Mouse (Mus musculus): ENCODE measurements around the gene Atp6v0a1. TPM values are rescaled to one million over a fixed set of nuclear protein-coding genes. Genes with fewer than 3 reads are reported as not detected.
"Not testable (repeated sequence)": the region's sequence is repeated elsewhere in the genome, so short reads cannot be mapped to it uniquely, and the experiment has no call there.

Gene Atp6v0a1
- polyA plus RNA-seq, 1 experiment from 2014 or later = 65.6 TPM

- not testable (repeated sequence) for H3K4me2 ChIP-seq (replicated peaks); H3K36me3 ChIP-seq; ATAC-seq (ENCODE audit: low FRiP score, low read depth); H3K9ac ChIP-seq (replicated peaks); H3K9me3 ChIP-seq; H3K27me3 ChIP-seq; H3K4me1 ChIP-seq; H3K4me3 ChIP-seq; H3K27ac ChIP-seq (replicated peaks)
- 72% methylated on average over 4 of the region's 6 CpGs for WGBS
Measured at GRCm38 (mm10) chr11:101001875-101002552, 7.2 kb upstream of the Atp6v0a1 start.

- ATAC-seq (ENCODE audit: low FRiP score, low read depth) = no peak
- no peaks in the 10 kb centered on the region for H3K9me3 ChIP-seq
- 64% methylated on average over 3 of the region's 3 CpGs for WGBS
Measured at GRCm38 (mm10) chr11:101003025-101003685, 6.1 kb upstream of the Atp6v0a1 start.

GRCm38 (mm10) chr11:101008206-101009045 is 826 bp upstream of the Atp6v0a1 start:
- Histone ChIP-seq H3K4me3 (peak overlapping the region; percentile 67), H3K4me2 (replicated peaks) (peak overlapping the region; percentile 64), H3K9me3 (no peaks in the 10 kb centered on the region), H3K27ac (replicated peaks) (peak overlapping the region; percentile 89), H3K9ac (replicated peaks) (no peak overlapping the region; the same call in 1 of the 2 replicates), H3K4me1 (peaks cover 16% of the 10 kb centered on the region), H3K27me3 (0 out of 2 replicates have a peak, but pooled peaks cover 3% of the 10 kb centered on the region), H3K36me3 (peaks cover 8% of the 10 kb centered on the region)
- WGBS = 53% methylated on average over 14 of the region's 14 CpGs
- ATAC-seq (ENCODE audit: low FRiP score, low read depth) = no peak

More at GRCm38 (mm10) chr11:101003025-101003685, 6.1 kb upstream of the Atp6v0a1 start:
- no peaks in the 10 kb centered on the region for H3K4me1 ChIP-seq
- no peak overlapping the region for H3K4me2 ChIP-seq (replicated peaks)
- H3K9ac ChIP-seq (replicated peaks) = no peak overlapping the region
- H3K27me3 ChIP-seq = peaks cover 8% of the 10 kb centered on the region; the same call in 1 of the 2 replicates
- no peak overlapping the region for H3K4me3 ChIP-seq
- H3K27ac ChIP-seq (replicated peaks) = no peak overlapping the region
- H3K36me3 ChIP-seq = no peaks in the 10 kb centered on the region

- Histone ChIP-seq H3K4me1 (peaks cover 16% of the 10 kb centered on the region), H3K4me3 (peak overlapping the region; percentile 67), H3K9ac (replicated peaks) (peak overlapping the region; percentile 81), H3K27me3 (0 out of 2 replicates have a peak, but pooled peaks cover 3% of the 10 kb centered on the region), H3K36me3 (peaks cover 25% of the 10 kb centered on the region), H3K27ac (replicated peaks) (peak overlapping the region; percentile 89), H3K9me3 (no peaks in the 10 kb centered on the region), H3K4me2 (replicated peaks) (peak overlapping the region; percentile 64)
- 8% methylated on average over 29 of the region's 29 CpGs for WGBS
- ATAC-seq (ENCODE audit: low FRiP score, low read depth) = 0 out of 2 replicates have a peak, but pooled peaks have one; percentile 36
Measured at GRCm38 (mm10) chr11:101009888-101010784, 884 bp downstream of the Atp6v0a1 start.

- peaks cover 16% of the 10 kb centered on the region for H3K4me1 ChIP-seq
- WGBS = 80% methylated on average over 6 of the region's 6 CpGs
- H3K4me3 ChIP-seq = peak overlapping the region; percentile 67
- H3K4me2 ChIP-seq (replicated peaks) = peak overlapping the region; percentile 64
- H3K9me3 ChIP-seq = no peaks in the 10 kb centered on the region
- no peaks in the 10 kb centered on the region for H3K27me3 ChIP-seq
- peaks cover 38% of the 10 kb centered on the region for H3K36me3 ChIP-seq
- H3K27ac ChIP-seq (replicated peaks) = no peak overlapping the region
- ATAC-seq (ENCODE audit: low FRiP score, low read depth) = no peak
- peak overlapping the region; percentile 24; the same call in 1 of the 2 replicates for H3K9ac ChIP-seq (replicated peaks)
Measured at GRCm38 (mm10) chr11:101011641-101012040, 2.4 kb downstream of the Atp6v0a1 start.

DNA sequence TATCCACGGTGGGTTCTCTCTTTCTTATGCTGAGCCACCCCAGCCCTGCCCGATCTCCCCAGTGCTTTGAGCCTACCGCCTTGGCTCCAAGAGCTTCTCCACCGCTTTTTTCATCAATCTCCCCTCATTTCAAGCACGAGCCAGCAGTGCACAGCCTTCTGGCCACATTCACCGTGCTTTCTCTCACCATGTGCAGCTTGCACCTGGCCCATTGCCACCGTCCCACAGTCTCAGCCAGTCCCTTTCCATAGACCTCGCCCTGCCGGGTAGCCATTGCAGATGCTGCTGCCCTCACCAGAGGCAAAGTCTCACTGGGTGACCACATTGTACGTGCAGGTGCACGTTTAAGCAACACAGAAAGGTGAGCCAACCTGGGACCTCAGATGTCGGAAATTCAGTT is 14.1 kb downstream of the Atp6v0a1 start:
- H3K4me1 ChIP-seq = no peaks in the 10 kb centered on the region
- no peak overlapping the region for H3K4me2 ChIP-seq (replicated peaks)
- H3K36me3 ChIP-seq = peaks cover 85% of the 10 kb centered on the region
- no peak overlapping the region for H3K9ac ChIP-seq (replicated peaks)
- H3K9me3 ChIP-seq = no peaks in the 10 kb centered on the region
- no peak for ATAC-seq (ENCODE audit: low FRiP score, low read depth)
- H3K4me3 ChIP-seq = no peak overlapping the region
- WGBS = 94% methylated on average over 12 of the region's 12 CpGs
- H3K27ac ChIP-seq (replicated peaks) = no peak overlapping the region
- no peaks in the 10 kb centered on the region for H3K27me3 ChIP-seq

GRCm38 (mm10) chr11:101024001-101024400 is 14.7 kb downstream of the Atp6v0a1 start:
- no peak overlapping the region for H3K4me2 ChIP-seq (replicated peaks)
- 95% methylated on average over 4 of the region's 4 CpGs for WGBS
- H3K9ac ChIP-seq (replicated peaks) = no peak overlapping the region
- H3K27me3 ChIP-seq = no peaks in the 10 kb centered on the region
- H3K27ac ChIP-seq (replicated peaks) = no peak overlapping the region
- no peak overlapping the region for H3K4me3 ChIP-seq
- H3K36me3 ChIP-seq = peaks cover 86% of the 10 kb centered on the region
- H3K9me3 ChIP-seq = no peaks in the 10 kb centered on the region
- H3K4me1 ChIP-seq = no peaks in the 10 kb centered on the region
- no peak for ATAC-seq (ENCODE audit: low FRiP score, low read depth)

DNA sequence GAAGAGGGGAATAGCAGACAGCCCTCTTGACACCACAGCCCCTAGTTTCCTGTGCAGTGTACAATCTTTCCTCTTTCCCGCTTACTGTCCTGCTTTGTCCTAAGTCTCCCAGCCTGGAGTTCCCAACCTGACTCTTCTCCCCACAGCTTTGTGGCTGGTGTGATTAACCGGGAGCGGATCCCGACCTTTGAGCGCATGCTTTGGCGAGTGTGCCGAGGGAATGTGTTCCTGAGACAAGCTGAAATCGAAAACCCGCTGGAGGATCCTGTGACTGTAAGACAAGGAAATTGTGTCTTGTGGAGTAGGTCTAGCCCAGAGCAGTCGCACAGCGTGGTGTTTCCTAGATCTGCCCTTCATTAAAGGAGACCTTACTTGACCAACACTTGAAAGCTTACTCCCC is 17.9 kb downstream of the Atp6v0a1 start:
- Histone ChIP-seq H3K4me2 (replicated peaks) (no peak overlapping the region), H3K9ac (replicated peaks) (no peak overlapping the region), H3K27me3 (no peaks in the 10 kb centered on the region), H3K9me3 (no peaks in the 10 kb centered on the region), H3K4me3 (no peak overlapping the region), H3K36me3 (peaks cover 83% of the 10 kb centered on the region), H3K4me1 (no peaks in the 10 kb centered on the region), H3K27ac (replicated peaks) (no peak overlapping the region)
- 93% methylated on average over 11 of the region's 11 CpGs for WGBS
- ATAC-seq (ENCODE audit: low FRiP score, low read depth) = no peak

DNA sequence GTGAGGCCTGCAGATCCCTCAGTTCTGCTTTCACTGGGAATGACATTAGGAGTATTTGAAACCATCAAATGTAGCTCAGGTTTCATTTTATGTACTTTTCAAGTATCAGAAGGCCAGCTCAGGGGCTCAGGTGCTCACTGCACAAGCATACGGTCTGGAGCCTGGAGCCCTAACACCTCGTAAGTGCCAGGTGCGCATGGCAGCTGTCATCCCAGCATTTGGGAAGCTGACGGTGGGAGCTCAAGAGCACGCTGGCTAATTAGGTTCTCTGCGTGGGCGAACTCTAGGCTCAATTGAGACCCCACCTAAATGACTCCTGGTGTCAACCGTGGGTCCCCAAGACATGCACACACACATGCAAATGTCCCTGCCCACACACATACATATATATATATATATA is 20.1 kb downstream of the Atp6v0a1 start:
- peaks cover 82% of the 10 kb centered on the region for H3K36me3 ChIP-seq
- 94% methylated on average over 8 of the region's 8 CpGs for WGBS
- H3K9ac ChIP-seq (replicated peaks) = no peak overlapping the region
- H3K27me3 ChIP-seq = no peaks in the 10 kb centered on the region
- H3K4me1 ChIP-seq = no peaks in the 10 kb centered on the region
- H3K9me3 ChIP-seq = no peaks in the 10 kb centered on the region
- ATAC-seq (ENCODE audit: low FRiP score, low read depth) = no peak
- H3K4me2 ChIP-seq (replicated peaks) = no peak overlapping the region
- H3K4me3 ChIP-seq = no peak overlapping the region
- H3K27ac ChIP-seq (replicated peaks) = no peak overlapping the region

- no peak for ATAC-seq (ENCODE audit: low FRiP score, low read depth)
- Histone ChIP-seq H3K4me2 (replicated peaks) (no peak overlapping the region), H3K4me1 (no peaks in the 10 kb centered on the region), H3K9ac (replicated peaks) (no peak overlapping the region), H3K27ac (replicated peaks) (no peak overlapping the region), H3K4me3 (no peak overlapping the region), H3K9me3 (no peaks in the 10 kb centered on the region), H3K36me3 (peaks cover 84% of the 10 kb centered on the region), H3K27me3 (no peaks in the 10 kb centered on the region)
- 86% methylated on average over 10 of the region's 10 CpGs for WGBS
Measured at GRCm38 (mm10) chr11:101030136-101030807, 21.0 kb downstream of the Atp6v0a1 start.

- Histone ChIP-seq H3K27me3 (no peaks in the 10 kb centered on the region), H3K4me2 (replicated peaks) (no peak overlapping the region), H3K9ac (replicated peaks) (no peak overlapping the region), H3K4me1 (no peaks in the 10 kb centered on the region), H3K27ac (replicated peaks) (no peak overlapping the region), H3K9me3 (no peaks in the 10 kb centered on the region), H3K4me3 (no peak overlapping the region), H3K36me3 (peaks cover 83% of the 10 kb centered on the region)
- WGBS = 95% methylated on average over 4 of the region's 4 CpGs
- ATAC-seq (ENCODE audit: low FRiP score, low read depth) = no peak
Measured at GRCm38 (mm10) chr11:101030808-101031156, 21.5 kb downstream of the Atp6v0a1 start.

Data from midbrain, embryonic 12.5 days (tissue).